Mouse (Mus musculus) bone marrow, adult 2 months (tissue): ENCODE data around the gene Hmbs.

Experiments used
- CTCF ChIP-seq: fragments of 200-500 bp; IDR thresholded peaks from 2 replicates; pipeline ENCODE4 v1.5.1; 2011; ENCODE audit warnings: low read length, control low read depth; ENCODE audit not compliant: control insufficient read depth, insufficient read depth
- POLR2A ChIP-seq: fragments of 200-500 bp; IDR thresholded peaks from 2 replicates; pipeline ENCODE4 v1.6.1; 2011; ENCODE audit warnings: low read depth, mild to moderate bottlenecking, control low read depth, low read length, borderline replicate concordance; ENCODE audit not compliant: control insufficient read depth

GRCm38 (mm10) chr9:44335331-44336092 is 8.5 kb downstream of the Hmbs start:
- no peak for TF ChIP-seq CTCF
- TF ChIP-seq POLR2A: peak; percentile 52; the same call in 1 of the 2 replicates
